Mouse (Mus musculus) hindbrain, embryonic 11.5 days (tissue): Measurements from ENCODE around the gene Aunip. TPM values are rescaled to one million over a fixed set of nuclear protein-coding genes. Genes with fewer than 3 reads are reported as not detected.

Experiments used
- ATAC-seq: fragments of 200-750 bp; cut with Nextera tagmentation; 2 replicates; pipeline ENCODE4 v1.8.0; 2017; ENCODE audit warnings: mild to moderate bottlenecking, moderate TSS enrichment, moderate library complexity; ENCODE audit not compliant: low FRiP score
- DNase-seq: peaks from one replicate; pipeline ENCODE4 v3.0.0-alpha.2; 2015; ENCODE audit warnings: low spot score
- H3K27ac ChIP-seq: fragments of 300-500 bp; sonication (generic); 2 replicates; pipeline ENCODE4 v1.5.1; 2014; ENCODE audit warnings: mild to moderate bottlenecking, low read depth, low read length
- H3K27me3 ChIP-seq: fragments of 300-500 bp; sonication (generic); 2 replicates; pipeline ENCODE4 v1.6.1; 2014; ENCODE audit warnings: mild to moderate bottlenecking, low read length, moderate library complexity, mixed read lengths; ENCODE audit not compliant: control insufficient read depth, insufficient read depth
- H3K36me3 ChIP-seq: fragments of 300-500 bp; sonication (generic); 2 replicates; pipeline ENCODE4 v1.6.1; 2014; ENCODE audit warnings: mild to moderate bottlenecking, low read length, moderate library complexity, mixed read lengths; ENCODE audit not compliant: control insufficient read depth, insufficient read depth
- H3K4me1 ChIP-seq: fragments of 300-500 bp; sonication (generic); replicated peaks from 2 replicates; pipeline ENCODE4 v1.6.1; 2014; ENCODE audit warnings: low read length, mixed read lengths; ENCODE audit not compliant: control insufficient read depth, insufficient read depth
- H3K4me2 ChIP-seq: fragments of 300-500 bp; sonication (generic); replicated peaks from 2 replicates; pipeline ENCODE4 v1.6.1; 2014; ENCODE audit warnings: mild to moderate bottlenecking, low read depth, low read length
- H3K4me3 ChIP-seq: fragments of 300-500 bp; sonication (generic); 2 replicates; pipeline ENCODE4 v1.5.1; 2014; ENCODE audit warnings: low read depth, low read length
- H3K9ac ChIP-seq: fragments of 300-500 bp; sonication (generic); 2 replicates; pipeline ENCODE4 v1.6.1; 2014; ENCODE audit warnings: low read depth, low read length
- H3K9me3 ChIP-seq: fragments of 300-500 bp; sonication (generic); 2 replicates; pipeline ENCODE4 v1.6.1; 2016; ENCODE audit warnings: low read length; ENCODE audit not compliant: control insufficient read depth
- WGBS: fragments of 180-500 bp; shearing (Covaris S2); extraction: QIAGEN DNeasy Blood & Tissue Kit; methylation state at CpG from one replicate; pipeline ENCODE4 v1.1.7; 2014; 5-methylcytosine and 5-hydroxymethylcytosine counted together
- polyA plus RNA-seq: library from polyadenylated mRNA; unstranded; fragments of >200 nt; fragmentation: Nextera tagmentation; extraction: Ambion mirVana; gene quantifications from 2 replicates; pipeline ENCODE4 v1.2.1, GENCODE M21; 2014

Aunip gene
- polyA plus RNA-seq, 1 experiment from 2014 or later = 4.4 TPM

DNA sequence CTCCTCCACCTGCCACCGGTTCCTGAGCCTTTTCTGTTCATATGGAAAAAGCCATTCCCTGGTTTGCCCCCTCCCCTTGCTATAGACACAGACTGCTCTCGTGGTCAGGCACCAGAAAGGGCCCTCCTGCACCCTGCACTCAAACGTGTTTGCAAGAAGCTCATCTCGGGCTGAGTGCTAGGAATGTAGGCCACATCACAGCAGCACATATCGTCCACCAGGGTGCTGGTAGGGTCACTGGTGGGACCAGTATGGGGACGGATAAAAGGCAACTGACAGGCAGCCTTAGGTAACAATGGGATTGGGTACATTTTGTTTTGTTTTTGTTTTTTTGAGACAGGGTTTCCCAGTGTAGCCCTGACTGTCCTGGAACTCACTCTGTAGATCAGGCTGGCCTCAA lies 29.5 kb upstream of the Aunip start:
- Histone ChIP-seq H3K27ac (no peak overlapping the region), H3K4me1 (no peaks in the 10 kb centered on the region), H3K27me3 (no peaks in the 10 kb centered on the region), H3K4me2 (no peak overlapping the region), H3K4me3 (no peak overlapping the region), H3K9me3 (no peaks in the 10 kb centered on the region), H3K36me3 (no peaks in the 10 kb centered on the region), H3K9ac (no peak overlapping the region)
- WGBS = 64% methylated on average over 6 of the region's 6 CpGs
- ATAC-seq = no peak
- no peak for DNase-seq

DNA sequence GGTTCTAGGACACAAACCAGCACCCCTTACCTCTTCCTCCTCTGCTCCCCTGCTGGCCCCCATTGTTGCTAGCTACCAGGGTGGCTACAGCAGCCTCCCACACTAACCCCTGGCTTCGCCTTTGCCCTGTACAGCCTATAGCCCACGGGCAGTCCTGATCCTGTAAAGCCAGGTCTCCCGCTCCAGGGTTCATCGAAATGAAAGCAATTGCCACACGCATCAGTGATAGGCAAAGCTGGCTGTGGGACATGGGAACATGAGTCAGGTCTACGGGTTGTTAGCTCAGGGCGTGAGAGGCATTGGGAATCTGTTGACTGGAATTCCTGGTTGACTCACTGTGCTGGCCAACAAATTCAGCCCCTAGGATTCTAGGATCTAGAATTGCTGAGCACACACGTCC lies 28.4 kb upstream of the Aunip start:
- Histone ChIP-seq H3K9me3 (no peaks in the 10 kb centered on the region), H3K36me3 (no peaks in the 10 kb centered on the region), H3K4me2 (no peak overlapping the region), H3K27me3 (no peaks in the 10 kb centered on the region), H3K9ac (no peak overlapping the region), H3K4me3 (no peak overlapping the region), H3K27ac (no peak overlapping the region), H3K4me1 (no peaks in the 10 kb centered on the region)
- ATAC-seq (no peak), DNase-seq (no peak)
- 82% methylated on average over 8 of the region's 8 CpGs for WGBS

- H3K9ac ChIP-seq = no peak overlapping the region
- H3K4me1 ChIP-seq = no peaks in the 10 kb centered on the region
- 73% methylated on average over 6 of the region's 6 CpGs for WGBS
- no peak overlapping the region for H3K27ac ChIP-seq
- DNase-seq = no peak
- no peak for ATAC-seq
- H3K9me3 ChIP-seq = no peaks in the 10 kb centered on the region
- H3K4me2 ChIP-seq = no peak overlapping the region
- no peak overlapping the region for H3K4me3 ChIP-seq
- H3K36me3 ChIP-seq = no peaks in the 10 kb centered on the region
- no peaks in the 10 kb centered on the region for H3K27me3 ChIP-seq
Measured at GRCm38 (mm10) chr4:134483078-134483688, 27.6 kb upstream of the Aunip start.

- DNase-seq = no peak
- Histone ChIP-seq H3K27me3 (no peaks in the 10 kb centered on the region), H3K27ac (no peak overlapping the region), H3K36me3 (no peaks in the 10 kb centered on the region), H3K9me3 (no peaks in the 10 kb centered on the region), H3K4me3 (no peak overlapping the region), H3K4me1 (no peaks in the 10 kb centered on the region), H3K4me2 (no peak overlapping the region), H3K9ac (no peak overlapping the region)
- WGBS = 68% methylated on average over 6 of the region's 6 CpGs
- ATAC-seq = no peak
Measured at GRCm38 (mm10) chr4:134483696-134484095, 27.1 kb upstream of the Aunip start.

GRCm38 (mm10) chr4:134484231-134484630 lies 26.6 kb upstream of the Aunip start:
- Histone ChIP-seq H3K4me2 (no peak overlapping the region), H3K36me3 (no peaks in the 10 kb centered on the region), H3K9ac (no peak overlapping the region), H3K27ac (no peak overlapping the region), H3K4me3 (no peak overlapping the region), H3K27me3 (no peaks in the 10 kb centered on the region), H3K9me3 (no peaks in the 10 kb centered on the region), H3K4me1 (no peaks in the 10 kb centered on the region)
- DNase-seq (no peak), ATAC-seq (no peak)
- WGBS = 83% methylated on average over 10 of the region's 10 CpGs

DNA sequence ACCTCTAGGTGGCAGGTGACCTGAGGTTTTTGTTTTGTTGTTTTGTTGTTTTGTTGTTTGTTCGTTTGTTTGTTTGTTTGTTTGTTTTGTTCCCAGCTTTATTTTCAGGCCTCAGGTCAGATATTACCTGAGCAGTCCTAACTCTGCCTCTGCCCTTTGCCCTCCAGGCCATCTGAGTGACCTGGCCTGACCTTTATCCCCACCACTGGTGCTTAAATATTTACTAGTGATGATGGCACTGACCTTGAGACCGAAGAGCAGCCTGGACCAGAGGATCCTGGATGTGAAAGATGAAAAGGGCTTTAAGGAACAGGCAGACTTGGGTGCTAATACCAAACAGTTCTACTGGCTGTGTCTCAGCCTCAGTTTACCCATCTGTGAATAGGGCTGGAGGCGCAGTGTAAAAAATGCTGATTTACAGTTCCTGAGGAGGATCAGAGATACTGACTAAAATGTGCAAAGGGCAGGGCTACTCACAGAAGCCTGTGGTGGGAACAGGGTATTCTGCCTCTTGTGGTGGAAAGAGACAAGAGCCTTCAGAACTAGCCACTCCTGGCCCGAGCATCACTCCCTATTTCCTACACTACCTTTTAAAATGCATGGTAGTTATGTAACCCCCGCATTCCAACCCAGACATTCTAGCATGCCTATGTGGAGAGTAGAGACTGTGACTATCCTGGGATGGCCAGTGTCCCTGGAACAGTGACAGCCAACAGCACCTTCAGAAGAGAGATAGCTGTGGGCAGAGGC lies 25.5 kb upstream of the Aunip start:
- Histone ChIP-seq H3K4me3 (no peak overlapping the region), H3K27me3 (no peaks in the 10 kb centered on the region), H3K9ac (no peak overlapping the region), H3K27ac (no peak overlapping the region), H3K4me1 (no peaks in the 10 kb centered on the region), H3K36me3 (no peaks in the 10 kb centered on the region), H3K9me3 (no peaks in the 10 kb centered on the region), H3K4me2 (no peak overlapping the region)
- no peak for DNase-seq
- 87% methylated on average over 5 of the region's 5 CpGs for whole genome bisulfite sequencing
- no peak for ATAC-seq

DNA sequence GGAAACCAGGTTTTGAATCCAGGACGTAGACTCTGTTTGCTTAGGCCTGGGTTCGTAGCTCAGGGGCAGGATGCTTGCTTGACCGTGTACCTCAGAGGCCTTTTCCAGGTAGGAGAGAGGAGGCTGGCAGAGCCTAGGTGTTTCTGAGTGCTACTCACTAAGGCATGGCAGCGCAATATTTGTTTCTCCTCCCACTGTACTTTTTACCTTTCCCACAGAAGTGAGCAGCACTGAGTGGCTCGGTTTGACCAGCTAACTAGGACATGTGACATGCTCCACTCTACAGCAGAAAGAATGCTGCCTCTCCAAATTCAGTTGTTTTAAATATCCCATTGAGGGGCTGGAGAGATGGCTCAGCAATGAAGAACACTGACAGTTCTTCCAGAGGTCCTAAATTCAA lies 22.6 kb upstream of the Aunip start:
- H3K9ac ChIP-seq = no peak overlapping the region
- no peak overlapping the region for H3K4me3 ChIP-seq
- WGBS = 92% methylated on average over 5 of the region's 5 CpGs
- ATAC-seq (no peak), DNase-seq (no peak)
- no peaks in the 10 kb centered on the region for H3K9me3 ChIP-seq
- H3K27me3 ChIP-seq = no peaks in the 10 kb centered on the region
- H3K36me3 ChIP-seq = no peaks in the 10 kb centered on the region
- H3K4me2 ChIP-seq = no peak overlapping the region
- no peaks in the 10 kb centered on the region for H3K4me1 ChIP-seq
- H3K27ac ChIP-seq = no peak overlapping the region

DNA sequence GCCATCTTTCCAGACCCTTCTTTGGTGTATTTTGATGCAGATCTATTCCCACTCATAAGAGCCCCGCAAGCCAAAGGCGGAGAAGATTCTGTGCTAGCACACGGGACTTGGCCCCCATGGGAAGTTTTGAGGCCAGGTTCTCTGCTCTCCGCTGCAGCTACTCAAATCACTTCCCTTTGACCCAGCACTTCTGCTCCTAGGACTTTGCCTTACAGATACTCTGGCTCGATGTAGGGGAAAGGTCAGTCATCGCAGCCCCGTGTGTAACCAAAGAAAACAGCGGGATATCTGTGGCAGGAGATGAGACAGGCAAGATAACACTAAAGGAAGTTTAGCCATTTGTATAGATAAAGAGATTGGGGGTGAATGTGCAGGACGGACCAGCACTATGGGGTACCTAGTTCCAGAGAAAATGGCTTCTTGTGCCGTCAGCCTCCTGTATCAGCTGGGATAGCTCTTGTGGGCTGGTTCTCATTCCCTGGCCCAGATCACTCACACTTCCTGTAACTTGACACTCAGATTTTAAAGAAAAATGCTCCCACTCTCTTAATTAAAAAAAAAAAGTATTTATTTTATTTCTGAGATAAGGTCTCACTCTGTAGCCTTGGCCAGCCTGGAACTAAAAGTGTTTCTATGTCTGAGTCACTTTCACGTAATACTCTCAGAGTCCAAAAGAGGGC lies 20.7 kb upstream of the Aunip start:
- no peak overlapping the region for H3K9ac ChIP-seq
- no peak overlapping the region for H3K4me3 ChIP-seq
- 87% methylated on average over 11 of the region's 11 CpGs for WGBS
- no peaks in the 10 kb centered on the region for H3K36me3 ChIP-seq
- H3K27me3 ChIP-seq = no peaks in the 10 kb centered on the region
- ATAC-seq (no peak), DNase-seq (no peak)
- H3K4me2 ChIP-seq = no peak overlapping the region
- H3K27ac ChIP-seq = no peak overlapping the region
- H3K4me1 ChIP-seq = no peaks in the 10 kb centered on the region
- H3K9me3 ChIP-seq = no peaks in the 10 kb centered on the region

GRCm38 (mm10) chr4:134491716-134492115 lies 19.1 kb upstream of the Aunip start:
- 89% methylated on average over 6 of the region's 6 CpGs for WGBS
- H3K9me3 ChIP-seq = no peaks in the 10 kb centered on the region
- no peak overlapping the region for H3K4me2 ChIP-seq
- H3K36me3 ChIP-seq = no peaks in the 10 kb centered on the region
- H3K4me3 ChIP-seq = no peak overlapping the region
- H3K4me1 ChIP-seq = no peaks in the 10 kb centered on the region
- DNase-seq = no peak
- H3K9ac ChIP-seq = no peak overlapping the region
- no peak overlapping the region for H3K27ac ChIP-seq
- no peaks in the 10 kb centered on the region for H3K27me3 ChIP-seq
- ATAC-seq = no peak
